Mouse (Mus musculus) MEL (cell line): ENCODE results near the gene Wdr82.

Source experiments
- CTCF ChIP-seq, 3 experiments: IDR thresholded peaks in 2 of 3; conservative IDR thresholded peaks in 1 of 3; 2 replicates each; pipeline ENCODE4 v1.5.1; 2011 to 2012; ENCODE audit warnings: low read length in 3 of 3, low read depth in 2 of 3, mild to moderate bottlenecking in 2 of 3, improper control_type of control experiment in 1 of 3, inconsistent platforms in 1 of 3, mixed read lengths in 1 of 3, moderate library complexity in 1 of 3; ENCODE audit not compliant: control insufficient read depth in 1 of 3, insufficient read depth in 1 of 3, poor library complexity in 1 of 3, severe bottlenecking in 1 of 3
- GATA1 ChIP-seq: IDR thresholded peaks from 2 replicates; pipeline ENCODE4 v1.6.1; 2011; ENCODE audit warnings: low read depth, low read length, improper control_type of control experiment
- MEF2A ChIP-seq: IDR thresholded peaks from 2 replicates; pipeline ENCODE4 v1.6.1; 2014; ENCODE audit warnings: low read depth, mild to moderate bottlenecking, inconsistent platforms, low read length, improper control_type of control experiment; ENCODE audit not compliant: poor library complexity, insufficient replicate concordance, severe bottlenecking; ENCODE audit errors: extremely low read depth
- NELFE ChIP-seq: IDR thresholded peaks from 2 replicates; pipeline ENCODE4 v1.6.1; 2011; ENCODE audit warnings: low read depth, low read length, improper control_type of control experiment
- NRF1 ChIP-seq: IDR thresholded peaks from 2 replicates; pipeline ENCODE4 v1.6.1; 2014; ENCODE audit warnings: low read depth, mild to moderate bottlenecking, inconsistent platforms, low read length, improper control_type of control experiment, moderate library complexity; ENCODE audit not compliant: poor library complexity, insufficient read depth, severe bottlenecking
- POLR2A ChIP-seq, 2 experiments: IDR thresholded peaks; 2 replicates each; pipeline ENCODE4 v1.6.1; 2011 to 2012; ENCODE audit warnings: low read length in 2 of 2, mild to moderate bottlenecking in 2 of 2, control low read depth in 1 of 2, improper control_type of control experiment in 1 of 2, low read depth in 1 of 2, moderate library complexity in 1 of 2; ENCODE audit not compliant: control insufficient read depth in 1 of 2, insufficient read depth in 1 of 2, poor library complexity in 1 of 2
- SIN3A ChIP-seq: IDR thresholded peaks from 2 replicates; pipeline ENCODE4 v1.6.1; 2012; ENCODE audit warnings: low read length, improper control_type of control experiment, inconsistent platforms
- UBTF ChIP-seq: IDR thresholded peaks from 2 replicates; pipeline ENCODE4 v1.6.1; 2012; ENCODE audit warnings: low read depth, mild to moderate bottlenecking, inconsistent platforms, low read length, improper control_type of control experiment, moderate library complexity, borderline replicate concordance; ENCODE audit not compliant: insufficient read depth
- ZC3H11A ChIP-seq: IDR thresholded peaks from 2 replicates; pipeline ENCODE4 v1.6.1; 2012; ENCODE audit warnings: low read depth, mild to moderate bottlenecking, inconsistent platforms, low read length, improper control_type of control experiment

- no peak for TF ChIP-seq NELFE
- no peak for TF ChIP-seq UBTF
- no peak for TF ChIP-seq NRF1
- TF ChIP-seq POLR2A (IDR thresholded peaks at IDR 0.05; ENCODE audit: control insufficient read depth in 1 of 2, insufficient read depth in 1 of 2, low read depth in 1 of 2, low read length in 2 of 2, poor library complexity in 1 of 2) = no peak
- no peak for TF ChIP-seq ZC3H11A
- no peak for TF ChIP-seq MEF2A
- TF ChIP-seq SIN3A = no peak
- no peak for TF ChIP-seq CTCF (IDR thresholded peaks at IDR 0.05 in 2 of 3, conservative IDR thresholded peaks at IDR 0.05 in 1 of 3; ENCODE audit: control insufficient read depth in 1 of 3, insufficient read depth in 1 of 3, low read depth in 2 of 3, low read length in 3 of 3, poor library complexity in 1 of 3, severe bottlenecking in 1 of 3)
- no peak for TF ChIP-seq GATA1
Measured at GRCm38 (mm10) chr9:106141955-106142354, 28.8 kb upstream of the Wdr82 start.
